Mouse (Mus musculus): ENCODE data around the gene Olfr805.

Gene Olfr805

DNA sequence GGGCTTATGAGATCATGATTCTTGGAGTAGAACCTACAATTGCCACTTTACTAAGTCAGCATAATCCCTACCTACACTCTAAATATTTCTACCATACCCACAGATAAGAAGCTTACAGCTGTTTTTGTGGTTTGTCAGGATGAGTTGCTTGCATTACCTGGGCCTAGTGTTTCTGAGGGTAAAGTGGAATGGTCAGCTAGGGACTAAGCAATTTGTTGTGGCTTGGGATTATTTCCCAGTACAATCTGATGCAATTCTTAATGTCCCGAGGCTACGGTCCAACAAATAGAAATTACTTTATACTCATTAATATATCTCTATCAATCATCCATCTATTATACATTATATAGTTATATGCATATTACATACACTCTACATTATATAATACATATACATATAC lies at the start of gene Olfr805:
Olfr805 (minus strand) TSS at position 101 of the 400 bp plus-strand sequence.
- DNase-seq = no peak

DNA sequence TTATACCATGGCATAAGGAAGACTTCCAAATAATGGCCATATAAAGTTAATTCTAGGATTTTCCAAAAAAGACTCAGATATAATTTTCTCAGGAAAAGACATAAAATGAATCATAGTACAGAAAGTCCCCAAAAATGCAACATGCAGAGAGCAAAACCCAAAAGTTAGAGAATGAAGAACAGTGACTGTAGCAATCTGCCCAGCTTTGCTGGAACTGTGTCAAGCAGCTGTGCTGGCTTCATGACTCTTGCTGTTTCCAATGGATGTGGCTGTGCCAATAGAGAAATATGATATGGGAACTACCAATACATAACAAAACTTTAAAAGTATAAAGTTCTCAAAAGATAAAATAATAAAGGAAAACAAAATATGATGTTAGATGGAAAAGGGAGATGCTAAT lies 48.9 kb upstream of the Olfr805 start:
- no peak for DNase-seq

DNA sequence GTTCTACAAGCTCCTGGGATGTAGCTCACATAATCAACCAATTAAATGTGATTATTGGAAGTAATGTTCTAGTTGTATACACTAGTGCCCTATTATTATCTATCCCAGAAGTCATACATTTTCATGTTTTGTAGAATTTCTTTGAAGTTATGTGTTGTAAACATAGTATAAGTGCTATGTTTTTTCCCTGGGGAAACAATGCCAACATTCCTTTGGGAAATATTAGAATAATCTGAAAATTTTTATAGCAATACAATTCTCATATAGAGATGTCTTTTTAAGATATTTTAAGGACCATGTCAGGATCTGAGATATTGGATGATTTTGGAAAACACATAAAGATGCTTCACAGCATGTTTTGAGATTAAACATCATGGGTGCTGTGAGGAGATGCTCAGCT lies 45.2 kb upstream of the Olfr805 start, which contains the start of gene Olfr809:
Olfr809 (plus strand) TSS at position 301 of the 400 bp plus-strand sequence.
- no peak for DNase-seq

- no peak for DNase-seq
Observed at GRCm38 (mm10) chr10:129765182-129765581, 36.0 kb upstream of the Olfr805 start, which contains the start of gene Olfr808. TSS of gene Olfr808 (plus strand) at chr10:129765482.

- no peak for DNase-seq
Observed at GRCm38 (mm10) chr10:129757693-129758092, 28.5 kb upstream of the Olfr805 start, which contains the start of gene Olfr807. TSS of gene Olfr807 (minus strand) at chr10:129757793.

GRCm38 (mm10) chr10:129741821-129742220 lies 12.6 kb upstream of the Olfr805 start, which contains the start of gene Olfr806:
TSS of gene Olfr806 (minus strand) at chr10:129741921.
- DNase-seq = no peak

DNA sequence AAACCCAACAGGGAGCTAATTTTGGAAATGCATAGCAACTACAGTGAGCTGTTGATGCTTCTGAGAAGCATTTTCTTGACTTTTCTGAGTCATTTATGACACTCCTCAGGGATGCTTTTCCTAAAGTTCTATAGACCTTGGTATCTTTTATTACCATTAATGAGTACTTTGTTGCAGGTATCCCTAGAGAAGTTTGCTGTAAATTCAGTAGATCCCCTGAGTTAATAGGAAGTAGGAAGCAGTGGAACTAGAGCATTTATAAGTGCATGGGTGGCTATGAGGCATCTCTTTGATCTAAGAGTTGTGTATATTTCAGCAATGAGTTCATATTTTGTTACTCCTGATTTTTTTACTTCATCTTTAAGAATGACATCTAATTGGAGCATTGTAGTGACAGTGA lies 26.3 kb downstream of the Olfr805 start, which contains the start of gene Olfr804:
Olfr804 (plus strand) TSS at position 301 of the 400 bp plus-strand sequence.
- no peak for DNase-seq

- DNase-seq = no peak
Observed at GRCm38 (mm10) chr10:129694186-129694585, 35.0 kb downstream of the Olfr805 start, which contains the start of gene Olfr803. TSS of gene Olfr803 (minus strand) at chr10:129694286.

- DNase-seq = no peak
Observed at GRCm38 (mm10) chr10:129688069-129688468, 41.1 kb downstream of the Olfr805 start, which contains the start of gene Olfr802. TSS of gene Olfr802 (minus strand) at chr10:129688169.

DNA sequence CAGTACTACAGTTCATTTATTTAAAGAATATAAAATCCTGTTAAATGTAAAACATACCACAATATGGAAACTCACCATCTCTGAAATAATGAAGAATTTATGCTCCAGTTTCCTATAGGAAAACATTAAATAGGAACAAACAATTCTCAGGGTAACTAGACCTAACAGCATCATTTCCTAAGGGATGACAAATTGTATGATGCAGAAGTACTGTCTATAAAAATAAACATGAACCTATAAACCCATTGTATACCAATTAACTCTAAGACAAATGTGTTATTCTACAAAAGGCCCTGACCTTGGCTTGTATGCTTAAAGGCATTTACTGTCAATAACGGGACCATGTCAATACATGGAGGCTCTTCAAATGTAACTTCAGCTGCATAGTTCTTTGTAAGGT lies 55.4 kb downstream of the Olfr805 start, which contains the start of gene Olfr801:
Olfr801 (minus strand) TSS at position 101 of the 400 bp plus-strand sequence.
- DNase-seq = no peak
